Mouse (Mus musculus) lung, postnatal 25 days (tissue): ENCODE data around the gene Galntl6.

Experiments used
- DNase-seq: peaks from one replicate; pipeline ENCODE4 v3.0.0; 2022; ENCODE audit warnings: low spot score

The Galntl6 gene

DNA sequence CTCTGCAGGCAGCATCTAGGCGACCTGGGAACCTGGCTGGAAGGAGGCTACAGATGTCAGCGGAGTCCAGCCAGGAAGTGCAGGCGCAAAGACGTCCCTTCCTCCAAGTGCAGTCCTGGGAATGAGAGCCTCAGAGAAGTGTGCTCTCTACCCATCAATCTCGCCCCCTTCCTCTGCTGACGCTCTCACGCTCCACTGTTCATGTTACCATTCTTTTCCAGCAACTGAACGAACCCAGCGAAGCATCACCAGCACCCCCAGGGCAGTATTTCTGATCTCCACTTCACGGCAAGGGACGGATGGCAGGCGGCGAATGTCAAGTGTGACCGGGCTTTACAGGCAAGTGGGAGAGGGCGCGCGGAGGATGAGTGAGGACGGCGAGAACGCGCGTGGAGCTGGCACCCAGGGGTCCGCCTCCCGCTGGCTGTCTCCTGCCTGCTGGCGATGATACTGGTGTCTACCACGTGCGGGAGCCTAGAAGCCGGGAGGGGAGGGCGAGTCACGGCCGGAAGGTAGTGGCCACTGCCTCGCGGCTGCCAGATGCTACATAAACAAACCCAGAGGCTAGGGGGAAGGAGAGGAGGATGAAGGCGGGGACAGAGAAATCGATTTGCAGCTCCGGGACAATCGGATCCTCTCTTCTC lies at the start of gene Galntl6:
Gene Galntl6, minus strand, starts transcription at position 445 of the 644 bp plus-strand sequence.
- no peak for DNase-seq

DNA sequence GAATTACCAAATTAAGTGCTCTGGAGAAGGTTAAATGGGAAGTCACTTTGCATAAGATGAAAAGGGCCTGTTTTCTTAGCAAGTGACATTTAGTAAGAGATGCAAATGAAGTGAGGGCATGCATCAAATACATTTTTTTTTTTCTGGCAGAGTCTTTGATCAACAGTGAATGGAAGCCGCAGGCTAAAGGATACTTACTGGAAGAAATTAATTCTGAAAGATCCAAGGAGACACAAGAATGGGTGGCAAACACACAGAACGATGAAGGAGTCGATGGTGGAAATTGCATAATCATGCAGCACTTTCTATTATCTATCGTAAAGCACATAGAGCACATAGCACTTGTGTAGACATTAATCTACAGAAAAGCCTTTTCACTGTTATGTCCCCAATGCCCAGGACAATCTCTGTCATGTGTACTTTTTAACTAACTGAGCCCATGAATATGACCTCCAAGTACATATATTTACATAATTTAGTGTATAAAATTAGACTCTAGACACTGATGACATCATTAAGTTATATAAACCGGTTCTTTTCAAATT lies 44.8 kb upstream of the Galntl6 start:
- no peak for DNase-seq

DNA sequence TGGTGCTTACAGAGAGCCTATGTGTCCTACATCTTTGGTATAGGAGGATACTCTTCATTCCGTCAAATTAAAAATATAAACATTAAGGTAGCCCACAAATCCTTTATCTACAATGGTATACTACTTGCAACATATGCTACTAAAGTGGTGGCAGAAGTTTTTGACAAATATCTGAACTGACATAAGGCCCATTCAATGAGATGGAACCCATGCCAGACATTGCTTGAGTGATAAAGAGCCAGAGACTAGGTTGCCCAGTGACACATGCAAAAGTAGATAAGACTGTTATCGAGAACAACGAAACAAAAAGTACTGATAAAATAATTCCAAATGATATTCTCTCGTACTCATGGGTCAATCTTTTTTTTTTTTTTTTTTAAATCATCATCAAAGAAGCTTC lies 31.3 kb upstream of the Galntl6 start:
- DNase-seq = no peak

DNA sequence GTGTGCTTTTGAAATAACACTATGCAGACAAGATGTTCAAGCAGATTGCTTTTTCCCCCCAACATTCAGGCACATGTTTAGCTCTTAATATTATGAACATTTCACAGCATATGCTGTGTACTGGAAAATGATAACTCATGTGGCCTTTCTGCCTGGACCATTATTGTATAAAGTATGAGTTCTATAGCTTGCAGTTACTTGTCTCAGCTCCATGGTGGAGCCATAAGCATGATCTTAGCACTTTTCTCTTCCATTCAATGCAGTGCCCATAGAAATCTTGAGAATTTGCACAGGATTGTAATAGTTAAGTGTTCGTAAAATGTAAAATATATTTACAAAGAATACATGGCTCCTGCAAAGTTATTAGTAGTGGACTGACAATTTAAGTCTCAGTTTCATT lies 18.6 kb upstream of the Galntl6 start:
- no peak for DNase-seq

GRCm38 (mm10) chr8:58915142-58915541 lies 2.7 kb upstream of the Galntl6 start:
- DNase-seq = no peak

DNA sequence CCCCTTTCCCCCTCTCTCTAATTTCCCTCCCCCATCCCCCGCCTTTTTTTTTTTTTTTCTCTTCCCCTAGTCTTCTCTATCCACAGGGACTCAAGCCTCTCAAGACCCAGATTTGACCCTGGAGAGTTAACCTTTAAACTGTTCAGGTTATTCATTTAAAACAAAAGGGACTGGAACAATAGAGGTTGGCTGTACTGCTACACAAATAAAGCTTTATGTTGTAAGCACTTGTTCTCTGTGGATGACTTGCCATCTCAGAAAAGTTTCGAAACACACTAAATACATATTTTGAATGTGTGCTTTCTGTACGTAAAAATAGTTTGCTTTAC lies 1.2 kb upstream of the Galntl6 start:
- no peak for DNase-seq

- no peak for DNase-seq
These were observed 600 bp upstream of the Galntl6 start for GRCm38 (mm10) chr8:58912840-58913639.

DNA sequence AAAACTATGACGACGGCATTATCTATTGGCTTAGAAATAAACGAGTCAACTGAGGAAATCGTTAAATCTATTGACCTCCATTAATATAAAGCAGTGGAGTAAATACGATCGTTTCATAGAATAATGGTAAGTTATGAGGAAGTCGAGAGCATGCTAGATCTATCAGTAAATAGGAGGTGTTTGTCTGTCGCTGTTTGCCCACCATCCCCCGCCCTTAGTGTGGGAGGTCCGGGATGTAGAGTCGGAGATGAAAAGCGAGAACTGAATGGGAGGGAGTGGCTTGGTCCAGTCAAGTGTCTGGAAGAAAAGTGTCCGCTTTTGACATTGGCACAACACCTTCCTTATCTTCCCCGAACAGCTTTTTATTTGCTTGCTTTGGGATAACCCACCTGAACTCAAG lies 763 bp downstream of the Galntl6 start, which contains the start of gene BC030500:
Gene BC030500, plus strand, starts transcription at position 79 of the 400 bp plus-strand sequence.
- no peak for DNase-seq

DNA sequence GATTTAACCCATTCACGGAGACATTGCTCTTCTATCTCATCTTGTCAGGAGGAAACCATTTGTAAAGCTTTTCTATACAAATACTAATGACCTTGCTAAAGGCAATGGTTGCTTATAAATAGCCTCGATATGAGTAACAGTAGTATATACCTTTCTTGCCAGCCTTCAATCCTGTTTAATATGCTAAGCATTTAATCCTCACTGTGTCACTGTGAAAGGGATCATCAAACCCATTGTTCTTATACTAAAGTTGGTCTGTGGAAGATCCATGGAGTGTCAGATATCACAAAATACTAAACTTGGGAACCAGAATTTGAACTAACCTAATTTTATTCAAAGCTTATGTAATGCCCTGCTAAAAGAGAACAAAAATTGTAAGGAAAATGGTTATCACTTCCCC lies 8.0 kb downstream of the Galntl6 start:
- DNase-seq = no peak

GRCm38 (mm10) chr8:58895960-58896359 lies 16.5 kb downstream of the Galntl6 start:
- no peak for DNase-seq

DNA sequence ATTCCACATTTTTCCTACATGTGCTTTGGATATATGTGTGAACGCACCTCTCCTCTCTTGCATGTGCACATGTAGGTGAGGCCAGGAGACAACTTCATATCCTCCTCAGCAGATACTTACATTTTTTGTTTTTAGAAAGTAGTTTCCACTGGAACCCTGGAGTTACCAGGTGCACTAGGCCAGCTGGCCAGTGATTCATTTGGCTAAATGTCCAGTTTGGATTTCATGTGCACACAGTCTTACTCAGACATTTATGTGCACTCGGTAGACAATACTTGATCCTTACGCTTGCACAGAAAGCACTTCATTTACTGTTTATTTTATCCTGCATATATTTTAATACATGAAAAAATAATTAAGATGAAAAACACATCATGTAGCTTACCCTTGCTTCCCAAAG lies 21.8 kb downstream of the Galntl6 start:
- no peak for DNase-seq

DNA sequence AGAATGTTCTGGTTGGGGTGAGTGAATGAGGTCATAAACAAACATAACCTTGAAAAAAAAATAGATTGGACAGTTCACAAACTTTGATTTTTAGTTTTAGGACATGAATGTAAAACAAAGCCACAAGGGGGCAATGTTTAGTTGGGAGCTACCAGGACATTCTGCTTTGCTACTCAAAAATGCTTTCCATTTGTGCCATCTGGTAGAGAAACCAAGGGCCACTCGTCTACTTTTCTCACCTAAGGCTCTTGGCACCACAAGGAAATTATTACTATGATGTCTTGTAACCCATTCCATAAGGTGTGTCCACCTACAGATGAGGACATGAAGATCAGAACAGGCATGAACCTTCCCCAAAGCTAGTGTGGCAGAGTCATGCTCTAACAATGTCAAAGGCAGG lies 26.0 kb downstream of the Galntl6 start:
- no peak for DNase-seq

DNA sequence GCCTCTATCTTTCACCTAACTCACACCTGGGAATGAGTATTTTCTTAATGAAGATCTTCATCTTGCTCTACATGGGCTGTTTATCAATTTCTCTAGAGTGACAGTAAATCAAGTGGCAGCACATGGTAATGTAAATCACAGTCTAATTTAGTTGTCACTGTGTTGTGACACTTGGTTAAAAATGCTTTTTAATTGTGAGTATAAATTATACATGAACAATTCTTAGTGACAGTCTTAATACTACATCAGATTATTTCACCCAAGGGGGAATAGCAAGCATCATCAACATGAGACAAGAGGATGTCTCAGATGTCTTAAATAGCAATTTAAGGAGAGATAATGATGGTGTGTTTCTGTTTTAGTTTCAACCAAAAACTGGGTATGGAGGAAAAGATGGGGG lies 88.1 kb downstream of the Galntl6 start:
- no peak for DNase-seq

GRCm38 (mm10) chr8:58805190-58805589 lies 107.2 kb downstream of the Galntl6 start:
- no peak for DNase-seq

- no peak for DNase-seq
These were observed 110.6 kb downstream of the Galntl6 start for GRCm38 (mm10) chr8:58801847-58802246.

DNA sequence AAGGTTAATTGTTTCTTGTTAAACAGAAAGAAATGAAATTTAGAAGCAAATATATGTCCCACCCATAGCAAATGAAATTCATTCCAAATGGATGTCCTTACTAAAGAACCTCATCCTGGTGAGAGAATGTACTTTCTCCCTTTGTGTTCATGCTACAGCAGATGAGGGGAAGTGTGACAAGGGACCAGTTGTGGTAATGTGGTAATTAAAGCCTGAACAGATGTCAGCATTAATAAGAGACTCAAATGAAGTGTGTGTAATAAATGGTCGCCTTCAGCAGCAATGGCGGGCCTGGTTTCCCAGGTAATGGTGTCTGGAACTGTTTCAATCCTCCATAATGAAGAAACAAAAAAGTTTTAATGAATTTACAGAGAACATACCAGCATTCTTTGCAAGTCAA lies 158.7 kb downstream of the Galntl6 start:
- no peak for DNase-seq

DNA sequence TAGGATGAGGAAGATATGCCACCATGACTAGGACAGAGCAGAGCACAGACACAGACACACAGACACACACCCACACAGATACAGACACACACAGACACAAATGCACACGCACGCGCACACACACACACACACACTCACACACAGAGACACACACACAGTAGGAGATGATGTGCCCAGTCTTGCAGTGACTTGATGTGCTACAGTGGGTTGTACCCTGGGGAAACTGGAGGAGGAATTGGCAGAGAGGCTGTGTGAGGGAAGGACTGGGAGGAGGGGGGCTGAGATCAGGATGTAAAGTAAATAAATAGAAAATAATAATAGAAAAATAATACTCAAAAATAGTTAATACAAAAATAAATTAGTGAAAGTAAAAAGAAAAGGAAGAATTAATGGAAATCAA lies 174.5 kb downstream of the Galntl6 start:
- no peak for DNase-seq

- no peak for DNase-seq
These were observed 220.7 kb downstream of the Galntl6 start for GRCm38 (mm10) chr8:58691761-58692160.

DNA sequence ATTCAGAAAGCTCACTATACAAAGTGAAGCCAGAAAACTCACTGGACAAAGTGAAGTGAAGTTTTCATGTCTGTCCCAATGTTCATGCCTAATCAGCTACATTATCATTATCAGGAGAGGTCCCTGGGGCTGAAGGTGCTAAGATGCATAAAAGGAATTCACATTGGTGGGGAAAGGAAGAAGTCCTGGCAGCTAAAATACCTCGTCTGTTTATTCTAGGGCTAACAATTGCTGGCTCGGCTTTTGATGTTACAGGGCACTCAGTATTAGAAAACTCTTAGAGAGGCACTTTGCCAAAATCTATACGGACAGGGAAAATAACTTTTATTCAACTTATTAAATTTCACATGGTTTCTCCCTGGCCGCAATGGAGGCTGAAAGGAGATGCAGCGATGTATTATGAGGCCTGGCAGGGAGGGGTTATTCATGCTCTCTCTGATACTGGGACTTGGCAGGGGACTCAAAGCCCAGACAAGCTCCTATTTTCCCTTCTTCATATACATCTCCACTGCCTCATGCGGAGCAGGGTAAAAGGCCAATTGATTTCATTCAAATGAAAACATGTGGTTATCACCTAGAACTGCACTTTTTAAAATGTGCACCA lies 234.5 kb downstream of the Galntl6 start:
- no peak for DNase-seq

DNA sequence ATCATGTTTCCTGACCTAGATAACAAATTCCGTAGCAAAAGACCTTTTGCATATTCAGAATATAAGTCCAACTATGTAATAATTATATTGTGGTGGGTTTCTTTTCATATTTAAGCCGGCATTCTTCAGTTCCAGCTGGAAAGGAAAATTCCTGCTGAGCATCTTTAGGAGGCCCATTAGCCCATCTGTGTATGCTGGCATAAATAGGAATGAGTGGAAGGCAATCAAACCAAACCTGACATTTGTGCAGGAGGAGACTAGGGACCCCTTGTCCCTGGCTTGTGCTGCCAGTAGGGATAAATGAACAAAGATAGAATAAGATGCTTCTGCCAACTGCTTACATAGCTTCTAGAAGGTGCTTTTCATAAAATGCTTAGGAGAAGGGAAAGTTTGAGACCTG lies 243.4 kb downstream of the Galntl6 start:
- no peak for DNase-seq

GRCm38 (mm10) chr8:58660019-58660418 lies 252.4 kb downstream of the Galntl6 start:
- DNase-seq = no peak

DNA sequence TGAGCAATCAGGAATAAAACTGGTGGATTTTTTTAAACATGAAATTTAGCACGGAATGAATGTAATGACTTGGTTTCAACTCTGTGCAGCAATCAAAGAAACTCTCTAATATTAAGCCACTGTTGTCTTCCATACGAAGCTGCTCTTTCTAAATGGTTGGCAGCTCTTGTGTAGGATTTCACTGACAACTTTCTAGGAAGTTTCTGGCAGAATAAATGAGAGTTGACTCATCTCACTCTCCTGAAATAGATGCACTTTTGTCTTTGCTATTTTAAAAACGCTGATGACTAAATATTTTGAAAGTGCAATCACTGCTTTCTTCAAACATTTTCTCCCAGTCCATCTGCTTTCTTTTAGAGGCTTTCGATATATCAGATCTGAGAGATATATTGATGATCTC lies 256.8 kb downstream of the Galntl6 start:
- no peak for DNase-seq

DNA sequence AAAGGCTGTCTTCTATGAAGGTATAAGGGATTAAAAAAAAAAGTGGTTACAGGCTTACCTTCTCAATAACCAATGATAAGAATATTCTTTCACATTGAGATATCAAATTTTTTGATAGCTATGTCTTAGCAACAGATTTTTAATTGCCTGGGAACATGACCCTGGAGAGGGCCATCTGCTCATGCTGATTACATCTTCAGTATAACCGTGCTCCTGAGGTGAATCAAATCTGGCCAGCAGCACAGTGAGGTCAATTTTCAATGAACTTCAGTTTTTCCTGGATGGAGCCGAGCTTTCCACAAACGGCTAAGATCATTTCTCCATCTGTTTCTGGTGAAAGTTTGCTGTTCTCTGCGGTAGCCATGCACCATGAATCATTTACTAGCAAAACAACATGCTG lies 306.0 kb downstream of the Galntl6 start:
- no peak for DNase-seq
